Mouse (Mus musculus): Measurements from ENCODE around the gene Sla2.

- TF ChIP-seq USF1 (IDR thresholded peaks at IDR 0.05; ENCODE audit: low read depth, low read length) (no peak), CHD2 (IDR thresholded peaks at IDR 0.05; ENCODE audit: low read length) (no peak), TBP (conservative IDR thresholded peaks at IDR 0.05; ENCODE audit: low read depth, low read length) (no peak), CHD1 (IDR thresholded peaks at IDR 0.05; ENCODE audit: low read depth, low read length) (no peak), MAFK (IDR thresholded peaks at IDR 0.05; ENCODE audit: insufficient replicate concordance, low read length) (no peak), MYC (IDR thresholded peaks at IDR 0.05; ENCODE audit: low read depth, low read length) (no peak), POLR2AphosphoS2 (IDR thresholded peaks at IDR 0.05; ENCODE audit: low read depth, low read length) (no peak), CTCF (conservative IDR thresholded peaks at IDR 0.05 in 1 of 2, IDR thresholded peaks at IDR 0.05 in 1 of 2; ENCODE audit: low read depth in 2 of 2, low read length in 2 of 2) (no peak), POLR2A (IDR thresholded peaks at IDR 0.05; ENCODE audit: low read depth, low read length) (no peak)
Observed at GRCm38 (mm10) chr2:156923057-156923456, 36.1 kb upstream of the Sla2 start.
